Mouse (Mus musculus) adrenal gland, adult 2 months (tissue): ENCODE data around the gene Muc5b. TPM values are rescaled to one million over a fixed set of nuclear protein-coding genes. Genes with fewer than 3 reads are reported as not detected.
"Not testable (repeated sequence)": the region's sequence is repeated elsewhere in the genome, so short reads cannot be mapped to it uniquely, and the experiment has no call there.

Source experiments
- DNase-seq: peaks from one replicate; pipeline ENCODE4 v3.0.0; 2021
- long read RNA-seq: library from polyadenylated mRNA; stranded (forward); transcript quantifications from one replicate; pipeline ENCODE4 v2.0.0, GENCODE M21; 2021
- polyA plus RNA-seq: library from polyadenylated mRNA; depleted of rRNA; stranded (reverse); fragments of >200 nt; gene quantifications from 2 replicates; pipeline ENCODE4 v1.2.3, GENCODE M21; 2012; rRNA removed
- total RNA-seq, 2 experiments: library from RNA; stranded (reverse); gene quantifications; 2 replicates each; pipeline ENCODE4 v1.2.3; 2021

The Muc5b gene
- not detected for total RNA-seq
- not detected in 2 replicates for polyA plus RNA-seq
- long read RNA-seq = 0 reads

GRCm38 (mm10) chr7:141838779-141839178, at the start of gene Muc5b:
Gene Muc5b, plus strand, starts transcription at chr7:141839070.
- no peak for DNase-seq

GRCm38 (mm10) chr7:141794251-141794650, 44.6 kb upstream of the Muc5b start:
- no peak for DNase-seq

GRCm38 (mm10) chr7:141803206-141803605, 35.7 kb upstream of the Muc5b start:
- DNase-seq = no peak

GRCm38 (mm10) chr7:141805384-141805783, 33.5 kb upstream of the Muc5b start:
- no peak for DNase-seq

- not testable (repeated sequence) for DNase-seq
These were observed 31.0 kb upstream of the Muc5b start for GRCm38 (mm10) chr7:141807823-141808222.

GRCm38 (mm10) chr7:141809933-141810332, 28.9 kb upstream of the Muc5b start:
- DNase-seq = not testable (repeated sequence)

GRCm38 (mm10) chr7:141813321-141813720, 25.5 kb upstream of the Muc5b start:
- DNase-seq = peak; percentile 18

GRCm38 (mm10) chr7:141815361-141815760, 23.5 kb upstream of the Muc5b start:
- no peak for DNase-seq

GRCm38 (mm10) chr7:141817355-141818075, 21.4 kb upstream of the Muc5b start:
- peak; percentile 72 for DNase-seq

GRCm38 (mm10) chr7:141818267-141818666, 20.6 kb upstream of the Muc5b start:
- DNase-seq = no peak

GRCm38 (mm10) chr7:141822582-141823261, 16.1 kb upstream of the Muc5b start:
- DNase-seq = no peak

- no peak for DNase-seq
These were observed 15.2 kb upstream of the Muc5b start for GRCm38 (mm10) chr7:141823699-141824098.

GRCm38 (mm10) chr7:141824398-141824797, 14.5 kb upstream of the Muc5b start:
- no peak for DNase-seq

GRCm38 (mm10) chr7:141835941-141836340, 2.9 kb upstream of the Muc5b start:
- DNase-seq = no peak

- no peak for DNase-seq
These were observed 2.4 kb upstream of the Muc5b start for GRCm38 (mm10) chr7:141836423-141836822.

- DNase-seq = no peak
These were observed 1.5 kb downstream of the Muc5b start for GRCm38 (mm10) chr7:141840354-141840753.

- no peak for DNase-seq
These were observed 22.2 kb downstream of the Muc5b start for GRCm38 (mm10) chr7:141861046-141861445.

GRCm38 (mm10) chr7:141869644-141870043, 30.8 kb downstream of the Muc5b start:
- DNase-seq = no peak

GRCm38 (mm10) chr7:141870553-141870952, 31.7 kb downstream of the Muc5b start:
- no peak for DNase-seq

- no peak for DNase-seq
These were observed 36.0 kb downstream of the Muc5b start for GRCm38 (mm10) chr7:141874891-141875290.

- no peak for DNase-seq
These were observed 39.9 kb downstream of the Muc5b start for GRCm38 (mm10) chr7:141878813-141879212.

GRCm38 (mm10) chr7:141892151-141892550, 53.3 kb downstream of the Muc5b start:
- no peak for DNase-seq

- no peak for DNase-seq
These were observed 63.0 kb downstream of the Muc5b start for GRCm38 (mm10) chr7:141901825-141902224.
